Mouse (Mus musculus) limb, embryonic 14.5 days (tissue): Measurements from ENCODE around the gene Mcl1. TPM values are rescaled to one million over a fixed set of nuclear protein-coding genes. Genes with fewer than 3 reads are reported as not detected.

Experiments
- ATAC-seq: fragments of 200-750 bp; cut with Nextera tagmentation; 2 replicates; pipeline ENCODE4 v1.8.0; 2017; ENCODE audit warnings: low read depth, moderate number of reproducible peaks, moderate TSS enrichment; ENCODE audit not compliant: low FRiP score
- DNase-seq: peaks from one replicate; pipeline ENCODE4 v3.0.0-alpha.2; 2015; ENCODE audit warnings: low spot score
- H3K27ac ChIP-seq: fragments of 300-500 bp; sonication (generic); replicated peaks from 2 replicates; pipeline ENCODE4 v1.5.1; 2014; ENCODE audit warnings: low read depth, mild to moderate bottlenecking, low read length, moderate library complexity, mixed read lengths
- H3K27me3 ChIP-seq: fragments of 300-500 bp; sonication (generic); 2 replicates; pipeline ENCODE4 v1.6.1; 2014; ENCODE audit warnings: low read length, mixed read lengths; ENCODE audit not compliant: control insufficient read depth, insufficient read depth
- H3K36me3 ChIP-seq: fragments of 300-500 bp; sonication (generic); 2 replicates; pipeline ENCODE4 v1.6.1; 2014; ENCODE audit warnings: mild to moderate bottlenecking, low read length, moderate library complexity, mixed read lengths; ENCODE audit not compliant: control insufficient read depth, insufficient read depth
- H3K4me1 ChIP-seq: fragments of 300-500 bp; sonication (generic); 2 replicates; pipeline ENCODE4 v1.6.1; 2014; ENCODE audit warnings: antibody characterized with exemption, low read length, mixed read lengths; ENCODE audit not compliant: control insufficient read depth, insufficient read depth
- H3K4me2 ChIP-seq: fragments of 300-500 bp; sonication (generic); replicated peaks from 2 replicates; pipeline ENCODE4 v1.6.1; 2014; ENCODE audit warnings: low read depth, mild to moderate bottlenecking, low read length, moderate library complexity; ENCODE audit not compliant: severe bottlenecking
- H3K4me3 ChIP-seq: fragments of 300-500 bp; sonication (generic); replicated peaks from 2 replicates; pipeline ENCODE4 v1.5.1; 2014; ENCODE audit warnings: low read length
- H3K9ac ChIP-seq: fragments of 300-500 bp; sonication (generic); 2 replicates; pipeline ENCODE4 v1.6.1; 2014; ENCODE audit warnings: mild to moderate bottlenecking, low read depth, low read length, moderate library complexity; ENCODE audit not compliant: severe bottlenecking
- H3K9me3 ChIP-seq: fragments of 300-500 bp; sonication (generic); 2 replicates; pipeline ENCODE4 v1.6.1; 2016; ENCODE audit warnings: low read length; ENCODE audit not compliant: control insufficient read depth
- POLR2A ChIP-seq: fragments of 200-500 bp; IDR thresholded peaks from 2 replicates; pipeline ENCODE4 v1.8.0; 2012; ENCODE audit warnings: inconsistent platforms, mild to moderate bottlenecking, moderate library complexity, borderline replicate concordance; ENCODE audit not compliant: insufficient read depth, insufficient read length; ENCODE audit errors: extremely low read depth
- WGBS: fragments of 180-500 bp; shearing (Covaris S2); extraction: QIAGEN DNeasy Blood & Tissue Kit; methylation state at CpG from one replicate; pipeline ENCODE4 v1.1.7; 2014; 5-methylcytosine and 5-hydroxymethylcytosine counted together
- polyA plus RNA-seq, 2 experiments: library from polyadenylated mRNA; depleted of rRNA in 1 of 2; stranded (reverse) in 1 of 2; unstranded in 1 of 2; fragments of >200 nt; fragmentation: Nextera tagmentation in 1 of 2; extraction: Ambion mirVana in 1 of 2; gene quantifications; 2 replicates each; pipeline versions ENCODE4 v1.2.1 to v1.2.3; 2012 to 2014

The Mcl1 gene
- polyA plus RNA-seq, 2 experiments: 64.5 to 67.8 TPM

- no peak for TF ChIP-seq POLR2A
- no peak for ATAC-seq
Measured at GRCm38 (mm10) chr3:95630856-95631255, 27.7 kb upstream of the Mcl1 start.

GRCm38 (mm10) chr3:95631304-95631703, 27.3 kb upstream of the Mcl1 start:
- Histone ChIP-seq H3K27ac (no peak overlapping the region), H3K36me3 (peaks cover 90% of the 10 kb centered on the region), H3K9me3 (no peaks in the 10 kb centered on the region), H3K4me3 (no peak overlapping the region), H3K27me3 (no peaks in the 10 kb centered on the region), H3K4me1 (peaks cover 1% of the 10 kb centered on the region; the same call in 1 of the 2 replicates), H3K4me2 (no peak overlapping the region), H3K9ac (no peak overlapping the region)
- ATAC-seq (no peak), DNase-seq (no peak)
- no peak for TF ChIP-seq POLR2A
- 83% methylated on average over 6 of the region's 6 CpGs for WGBS

More at GRCm38 (mm10) chr3:95630856-95631255, 27.7 kb upstream of the Mcl1 start:
- Histone ChIP-seq H3K36me3 (peaks cover 86% of the 10 kb centered on the region), H3K9ac (no peak overlapping the region), H3K4me2 (no peak overlapping the region), H3K27ac (no peak overlapping the region), H3K4me3 (no peak overlapping the region), H3K4me1 (peaks cover 6% of the 10 kb centered on the region), H3K9me3 (no peaks in the 10 kb centered on the region), H3K27me3 (no peaks in the 10 kb centered on the region)
- no peak for DNase-seq
- WGBS: 86% methylated on average over 3 of the region's 3 CpGs

- Histone ChIP-seq H3K9ac (no peak overlapping the region), H3K27me3 (no peaks in the 10 kb centered on the region), H3K27ac (no peak overlapping the region), H3K36me3 (peaks cover 94% of the 10 kb centered on the region), H3K4me2 (no peak overlapping the region), H3K4me3 (no peak overlapping the region), H3K9me3 (no peaks in the 10 kb centered on the region), H3K4me1 (no peaks in the 10 kb centered on the region)
- 75% methylated on average over 12 of the region's 12 CpGs for WGBS
- DNase-seq (peak; percentile 34), ATAC-seq (no peak)
- TF ChIP-seq POLR2A: no peak
Measured at GRCm38 (mm10) chr3:95632648-95633588, 25.7 kb upstream of the Mcl1 start.

GRCm38 (mm10) chr3:95635636-95636035, 23.0 kb upstream of the Mcl1 start:
- no peaks in the 10 kb centered on the region for H3K27me3 ChIP-seq
- 75% methylated on average over 4 of the region's 4 CpGs for WGBS
- no peak for ATAC-seq
- no peak for DNase-seq
- no peak for TF ChIP-seq POLR2A
- H3K9ac ChIP-seq: no peak overlapping the region
- no peaks in the 10 kb centered on the region for H3K9me3 ChIP-seq
- H3K4me2 ChIP-seq: no peak overlapping the region
- H3K27ac ChIP-seq: no peak overlapping the region
- H3K4me1 ChIP-seq: no peaks in the 10 kb centered on the region
- H3K4me3 ChIP-seq: no peak overlapping the region
- H3K36me3 ChIP-seq: peaks cover 75% of the 10 kb centered on the region

- ATAC-seq (no peak), DNase-seq (no peak)
- no peak for TF ChIP-seq POLR2A
- H3K36me3 ChIP-seq: peaks cover 70% of the 10 kb centered on the region
- H3K4me3 ChIP-seq: no peak overlapping the region
- no peak overlapping the region for H3K27ac ChIP-seq
- H3K9ac ChIP-seq: no peak overlapping the region
- H3K27me3 ChIP-seq: no peaks in the 10 kb centered on the region
- no peaks in the 10 kb centered on the region for H3K4me1 ChIP-seq
- 79% methylated on average over 4 of the region's 4 CpGs for WGBS
- H3K4me2 ChIP-seq: no peak overlapping the region
- no peaks in the 10 kb centered on the region for H3K9me3 ChIP-seq
Measured at GRCm38 (mm10) chr3:95636072-95636471, 22.5 kb upstream of the Mcl1 start.
